Mouse (Mus musculus) mesoderm, embryonic 11.5 days (tissue): ENCODE measurements around the gene Ssna1.

Source experiments
- DNase-seq: peaks from one replicate; pipeline ENCODE4 v3.0.0-alpha.2; 2012; ENCODE audit warnings: low read depth, low spot score

The Ssna1 gene

GRCm38 (mm10) chr2:25231038-25231437 is 41.2 kb downstream of the Ssna1 start:
- no peak for DNase-seq

DNA sequence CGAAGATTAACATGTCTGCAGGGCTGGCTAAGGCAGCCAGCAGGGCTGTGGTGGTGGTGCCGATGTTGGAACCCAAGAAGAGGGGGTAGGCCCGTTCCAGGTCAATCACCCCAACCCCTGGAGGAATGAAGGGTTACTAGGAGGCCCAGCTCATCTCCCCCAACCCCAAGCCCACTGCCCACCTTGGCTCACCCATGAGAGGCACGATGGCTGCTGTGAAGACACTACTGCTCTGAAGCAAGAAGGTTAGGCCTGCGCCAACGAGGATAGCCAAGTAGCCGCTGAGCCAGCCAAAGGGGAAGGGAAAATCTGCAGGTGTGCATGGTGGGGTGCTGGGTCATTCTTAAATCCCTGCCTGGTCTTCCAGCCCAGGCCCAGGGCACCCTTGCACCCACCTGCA is 41.7 kb downstream of the Ssna1 start:
- DNase-seq = no peak

- DNase-seq = no peak
These were observed 42.7 kb downstream of the Ssna1 start for GRCm38 (mm10) chr2:25229582-25229981.

- no peak for DNase-seq
These were observed 43.2 kb downstream of the Ssna1 start for GRCm38 (mm10) chr2:25228995-25229530.

GRCm38 (mm10) chr2:25228431-25228889 is 43.8 kb downstream of the Ssna1 start:
- peak; percentile 87 for DNase-seq

DNA sequence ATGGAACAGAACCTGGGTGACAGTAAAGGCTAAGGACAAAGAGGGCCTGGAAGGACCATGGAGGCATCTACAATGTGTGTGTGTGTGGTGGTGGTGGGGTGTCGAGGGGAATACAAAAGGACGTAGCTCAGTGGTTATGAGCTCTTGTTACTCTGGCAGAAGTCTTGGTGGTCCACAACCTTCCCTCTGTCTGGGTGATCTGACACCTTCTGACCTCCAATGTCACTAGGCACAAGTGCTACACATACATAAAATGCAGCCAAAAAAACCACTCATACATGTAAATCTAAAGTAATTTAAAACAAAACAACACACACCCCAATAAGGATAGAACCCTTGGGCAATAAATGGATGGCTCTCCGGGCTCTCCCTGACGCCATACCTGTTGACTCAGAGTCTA is 44.8 kb downstream of the Ssna1 start:
- DNase-seq = no peak

GRCm38 (mm10) chr2:25226864-25227263 is 45.4 kb downstream of the Ssna1 start:
- no peak for DNase-seq

- no peak for DNase-seq
These were observed 46.3 kb downstream of the Ssna1 start for GRCm38 (mm10) chr2:25225811-25226379.

- DNase-seq = peak; percentile 99
These were observed 47.2 kb downstream of the Ssna1 start for GRCm38 (mm10) chr2:25224766-25225752.

- DNase-seq = no peak
These were observed 47.8 kb downstream of the Ssna1 start, which contains the start of gene Tubb4b for GRCm38 (mm10) chr2:25224492-25224765. Gene Tubb4b (minus strand): TSS chr2:25224702.

- DNase-seq = no peak
These were observed 48.4 kb downstream of the Ssna1 start for GRCm38 (mm10) chr2:25223681-25224491.

DNA sequence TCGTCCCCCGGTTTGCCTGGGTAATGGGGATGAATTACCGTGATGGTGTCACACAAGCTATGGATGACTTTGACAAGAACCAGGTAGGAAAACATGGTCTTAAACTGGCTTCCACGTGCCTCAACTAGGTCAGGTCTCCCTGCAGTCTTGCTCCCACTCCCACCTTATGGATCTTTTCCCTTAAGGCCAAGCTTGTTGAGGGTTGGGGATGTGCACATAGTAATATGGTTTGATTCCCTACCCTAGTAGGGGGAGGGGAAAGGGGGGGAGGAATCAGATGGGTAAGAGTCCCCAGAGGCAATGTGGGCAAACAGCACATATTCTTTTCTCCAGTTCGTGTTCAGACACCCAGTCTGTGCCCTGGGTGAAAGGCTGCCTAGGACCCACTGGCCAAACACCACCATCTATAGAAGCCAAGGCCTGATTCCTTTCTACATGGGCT is 50.9 kb downstream of the Ssna1 start:
- DNase-seq = no peak
